Mouse (Mus musculus): ENCODE measurements around the gene Ndufs5.

Ndufs5 gene

DNA sequence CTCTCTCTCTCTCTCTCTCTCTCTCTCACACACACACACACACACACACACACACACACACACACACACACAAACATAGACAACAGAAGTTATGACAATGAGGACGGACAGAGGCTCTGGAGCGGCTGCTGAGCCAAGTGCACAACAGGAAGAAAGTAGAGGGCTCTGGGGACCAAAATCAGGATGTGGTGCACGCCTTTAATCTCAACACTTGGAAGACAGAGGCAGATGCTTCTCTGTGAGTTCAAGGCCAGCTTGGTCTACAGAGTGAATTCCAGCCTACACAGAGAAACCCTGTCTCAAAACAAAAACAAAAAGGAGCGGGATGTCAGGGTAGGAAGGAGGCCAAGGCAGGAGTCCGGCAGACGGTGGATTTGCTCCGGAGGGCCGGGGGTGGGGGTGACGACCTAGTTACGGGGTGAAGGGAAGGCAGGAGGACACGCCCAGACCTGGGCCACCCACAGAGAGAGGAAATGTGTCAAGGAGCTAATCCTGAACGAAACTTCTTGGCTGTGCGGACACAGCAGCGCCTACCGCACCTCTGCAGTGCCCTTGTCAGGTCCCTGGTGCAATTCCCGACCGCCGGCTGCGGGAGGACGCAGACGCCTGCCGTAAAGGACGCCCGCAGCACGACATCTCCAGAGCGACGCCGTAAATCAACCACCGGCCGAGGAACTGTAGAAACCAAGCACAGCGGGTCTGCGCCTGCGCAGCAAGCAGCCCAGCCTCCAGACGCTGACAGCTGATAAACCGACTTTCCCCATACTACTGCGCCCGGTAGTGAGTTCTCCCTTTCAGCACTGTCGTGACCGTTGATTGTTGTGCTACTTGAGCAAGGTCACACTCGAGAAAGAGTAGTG is at the start of gene Ndufs5:
TSS of gene Ndufs5 (minus strand) at position 629 of the 860 bp plus-strand sequence.
- peak; percentile 99 for DNase-seq

GRCm38 (mm10) chr4:123765071-123765470 is 47.1 kb upstream of the Ndufs5 start:
- DNase-seq: peak; percentile 64

DNA sequence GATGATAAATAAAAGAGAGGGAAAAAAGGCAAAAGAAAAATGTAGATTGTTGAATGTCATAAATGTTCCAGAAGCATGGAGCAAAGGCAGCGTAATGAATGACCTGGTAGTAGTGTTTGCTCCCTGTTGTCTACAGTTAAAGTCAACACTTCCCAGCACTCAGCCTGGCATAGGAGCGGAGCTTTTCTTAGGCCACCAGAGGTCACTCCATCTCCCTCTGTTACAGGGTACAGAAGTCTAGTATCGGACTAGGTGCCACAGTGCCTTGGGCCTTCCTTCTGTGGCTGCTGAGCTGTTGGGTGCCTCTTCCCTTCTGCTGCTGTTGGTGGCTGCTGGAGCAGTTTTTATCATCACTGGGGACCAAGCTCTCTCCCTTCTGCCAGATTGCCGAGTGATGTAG is 40.3 kb upstream of the Ndufs5 start:
- DNase-seq: peak; percentile 70

DNA sequence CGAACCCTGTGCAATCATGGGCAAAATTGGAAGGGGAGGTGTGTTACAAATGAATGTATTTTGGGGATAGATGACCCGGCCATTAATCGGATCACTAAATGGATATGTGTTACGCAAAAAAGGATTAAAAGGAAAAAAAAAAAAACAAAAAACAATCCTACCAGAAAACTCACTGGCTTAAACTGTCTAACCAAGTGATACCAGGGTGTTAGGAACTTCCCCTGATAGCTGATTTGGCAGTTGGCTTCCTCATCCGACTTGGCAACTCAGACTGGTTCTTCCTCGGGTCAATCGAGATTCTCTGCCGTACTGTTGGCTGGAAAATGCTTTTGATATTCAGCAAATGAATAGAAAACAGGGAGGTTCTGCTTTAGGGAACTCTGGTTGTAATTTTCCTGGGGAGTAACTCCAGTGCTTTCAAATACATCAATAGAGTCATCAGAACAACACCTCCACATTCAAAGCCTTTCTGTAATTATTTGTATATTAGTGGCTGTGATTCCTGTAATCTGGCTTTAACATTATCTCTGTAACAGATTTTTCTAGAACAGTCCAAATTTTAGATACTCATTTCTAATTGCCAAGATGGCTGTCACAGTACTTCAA is 32.8 kb upstream of the Ndufs5 start:
- peak; percentile 97 for DNase-seq

DNA sequence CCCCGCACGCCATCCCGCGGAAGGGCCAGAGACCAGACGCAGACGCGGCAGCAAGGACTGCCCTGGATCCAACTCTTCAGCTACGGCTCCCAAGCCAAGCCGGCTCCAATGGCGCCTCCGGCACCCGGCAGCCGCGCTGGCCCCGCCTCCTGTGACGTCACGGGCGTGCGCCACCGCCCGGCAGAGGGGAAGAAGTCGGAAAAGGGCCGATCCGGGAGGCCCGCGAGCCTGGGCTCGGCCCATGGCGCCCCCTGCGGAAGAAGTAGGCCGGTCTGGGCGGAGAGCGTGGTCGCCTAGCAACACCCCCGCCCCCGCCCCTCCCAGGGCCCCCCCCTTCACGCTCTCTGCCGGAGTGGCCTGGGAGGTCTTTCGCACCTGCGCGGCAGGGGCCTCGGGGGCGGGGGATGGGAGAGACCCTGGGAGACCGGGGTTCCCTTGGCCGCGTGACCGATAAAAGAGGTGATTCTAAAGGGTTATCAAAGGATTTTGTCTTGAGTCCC is 32.2 kb upstream of the Ndufs5 start, which contains the start of gene Akirin1:
TSS of gene Akirin1 (minus strand) at position 194 of the 500 bp plus-strand sequence.
- peak; percentile 100 for DNase-seq

GRCm38 (mm10) chr4:123749484-123750130 is 31.6 kb upstream of the Ndufs5 start:
- peak; percentile 95 for DNase-seq

- no peak for DNase-seq
Observed at GRCm38 (mm10) chr4:123748726-123749415, 30.9 kb upstream of the Ndufs5 start.

- DNase-seq: peak; percentile 66
Observed at GRCm38 (mm10) chr4:123745221-123745775, 27.3 kb upstream of the Ndufs5 start.

- no peak for DNase-seq
Observed at GRCm38 (mm10) chr4:123742891-123743290, 24.9 kb upstream of the Ndufs5 start.

- DNase-seq: no peak
Observed at GRCm38 (mm10) chr4:123738708-123739107, 20.7 kb upstream of the Ndufs5 start.

GRCm38 (mm10) chr4:123733532-123733931 is 15.5 kb upstream of the Ndufs5 start:
- peak; percentile 77 for DNase-seq

- peak; percentile 83 for DNase-seq
Observed at GRCm38 (mm10) chr4:123732921-123733320, 14.9 kb upstream of the Ndufs5 start.

- DNase-seq: peak; percentile 78
Observed at GRCm38 (mm10) chr4:123732163-123732910, 14.3 kb upstream of the Ndufs5 start.

- DNase-seq: peak; percentile 69
Observed at GRCm38 (mm10) chr4:123721761-123722160, 3.8 kb upstream of the Ndufs5 start.

DNA sequence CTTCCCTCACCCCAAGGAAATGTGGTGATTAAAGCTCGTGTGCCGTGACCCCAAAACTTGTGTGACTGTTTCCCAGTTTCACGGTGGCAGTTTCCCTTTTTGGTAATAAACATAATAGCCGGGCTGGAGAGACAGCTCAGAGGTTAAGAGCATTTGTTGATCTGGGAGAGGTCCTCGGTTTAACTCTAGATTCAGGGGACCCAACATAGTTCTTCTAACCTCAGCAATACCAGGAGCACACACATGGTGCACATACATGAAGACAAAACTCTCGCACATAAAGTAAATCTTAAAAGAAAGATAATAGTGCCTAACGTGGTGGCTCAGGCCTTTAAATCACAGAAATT is 405 bp upstream of the Ndufs5 start:
- DNase-seq: no peak

DNA sequence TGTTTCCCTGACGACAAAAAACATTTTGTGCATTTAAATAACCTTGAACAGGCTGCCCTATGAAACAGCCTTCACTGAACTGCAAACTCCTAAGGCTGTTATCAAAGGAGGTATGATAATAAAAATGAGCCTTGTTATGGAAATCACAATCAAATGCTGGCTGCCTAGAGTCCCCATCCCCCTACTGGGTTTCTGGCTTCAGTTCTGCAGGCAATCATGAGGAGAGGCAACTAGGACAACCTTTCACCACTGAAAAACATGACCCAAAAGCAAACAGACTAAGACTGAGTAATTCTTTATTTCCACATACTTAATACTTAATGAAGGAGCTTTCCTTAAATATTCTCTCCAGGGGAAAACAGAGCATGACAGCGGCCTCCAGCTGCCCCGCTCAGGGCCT is 5.6 kb downstream of the Ndufs5 start:
- no peak for DNase-seq

DNA sequence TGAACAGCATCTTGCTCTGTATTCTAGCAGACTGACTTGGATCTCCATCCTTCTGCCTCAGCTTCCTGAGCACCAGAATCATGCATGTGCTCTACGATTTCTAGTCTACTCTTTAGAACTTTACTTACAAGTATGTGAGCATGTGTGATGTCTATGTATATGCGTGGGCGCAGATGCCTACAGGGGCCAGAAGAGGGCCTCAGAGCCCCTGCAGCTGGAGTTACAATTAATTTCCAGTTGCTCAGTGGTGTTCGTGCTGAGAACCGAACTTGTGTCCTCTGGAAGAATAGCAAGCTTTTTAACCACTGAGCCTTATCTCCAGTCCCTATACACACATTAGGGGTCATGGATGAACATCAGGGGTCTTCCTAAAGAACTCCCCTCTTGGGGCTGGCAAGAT is 10.7 kb downstream of the Ndufs5 start:
- DNase-seq: peak; percentile 53

GRCm38 (mm10) chr4:123705340-123705739 is 12.7 kb downstream of the Ndufs5 start:
- peak; percentile 73 for DNase-seq

GRCm38 (mm10) chr4:123693384-123693783 is 24.6 kb downstream of the Ndufs5 start:
- no peak for DNase-seq

GRCm38 (mm10) chr4:123692071-123692470 is 25.9 kb downstream of the Ndufs5 start:
- no peak for DNase-seq

DNA sequence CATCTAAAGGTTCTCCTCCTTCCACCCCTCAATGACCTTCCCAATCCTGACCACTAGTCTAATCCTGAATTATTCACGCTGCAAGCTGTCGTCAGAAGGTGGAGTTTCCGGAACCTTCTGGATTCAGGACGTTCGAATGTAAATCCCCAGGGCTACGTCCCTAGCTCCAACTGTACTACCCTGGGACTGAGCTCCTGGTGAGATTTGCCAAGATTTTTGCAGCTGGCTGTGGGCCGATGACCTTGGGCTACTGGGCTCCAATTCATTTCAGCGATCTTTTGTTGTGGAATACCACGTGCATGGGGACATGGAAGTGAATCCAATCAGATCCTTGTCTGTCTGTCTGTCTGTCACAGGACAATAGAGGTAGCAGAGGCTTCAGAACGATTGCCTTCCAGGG is 27.7 kb downstream of the Ndufs5 start:
- peak; percentile 96 for DNase-seq

Measured in heart, adult 11 months (tissue).